Mouse (Mus musculus) layer of hippocampus, postnatal 36 days (tissue): ENCODE data around the gene Zscan2. TPM values are rescaled to one million over a fixed set of nuclear protein-coding genes. Genes with fewer than 3 reads are reported as not detected.

Experiments used
- total RNA-seq, 2 experiments: library from RNA; stranded (reverse); gene quantifications; 2 replicates each; pipeline ENCODE4 v1.2.3; 2021

The Zscan2 gene
- total RNA-seq, 2 experiments from 2014 or later: 12.9 to 13.2 TPM

Other genes starting within 250 kb of the Zscan2 start
- gene Crtc3, start 172.0 kb upstream of the Zscan2 start, total RNA-seq: 10 to 100 TPM; 18.3 to 22.2 TPM
- 10 to 100 TPM; 19.5 to 23.9 TPM for gene Iqgap1, start 34.9 kb upstream of the Zscan2 start, total RNA-seq
- gene Wdr73, start 40.3 kb downstream of the Zscan2 start, total RNA-seq: 10 to 100 TPM; 24.5 to 28.7 TPM
- gene Nmb, start 44.2 kb downstream of the Zscan2 start, total RNA-seq: 10 to 100 TPM in 1 of 2 experiments, 1 to 10 TPM in 1; 9.9 to 11.0 TPM
- gene Sec11a, start 86.9 kb downstream of the Zscan2 start, total RNA-seq: 10 to 100 TPM; 52.5 to 59.6 TPM
- 10 to 100 TPM; 19.3 to 26.4 TPM for gene Zfp592, start 132.8 kb downstream of the Zscan2 start, total RNA-seq
- under 1 TPM; 0.46 to 0.62 TPM for gene Alpk3, start 196.7 kb downstream of the Zscan2 start, total RNA-seq